Mouse (Mus musculus): ENCODE measurements around the gene Lrba. TPM values are rescaled to one million over a fixed set of nuclear protein-coding genes. Genes with fewer than 3 reads are reported as not detected.

Gene Lrba
- total and polyA plus RNA-seq, 3 experiments, result 12.3 to 22.6 (median 13.8) TPM

GRCm38 (mm10) chr3:86386246-86386645, 161.8 kb downstream of the Lrba start:
- no peaks in the 10 kb centered on the region for H3K36me3 ChIP-seq (replicated peaks in 1 of 2; ENCODE audit: control insufficient read depth in 1 of 2, insufficient read depth in 1 of 2, low read length in 1 of 2)
- no peaks in the 10 kb centered on the region for H3K27me3 ChIP-seq (replicated peaks)
- in situ Hi-C loops (cut with MboI; ENCODE audit: low pct_ligation_motif_present, low pct_unique_long_range_greater_than_20kb, low sequenced_read_pairs), result no loop called here
- dilution Hi-C loops (cut with MboI; ENCODE audit: extremely low pct_ligation_motif_present, extremely low pct_unique_long_range_greater_than_20kb, low sequenced_read_pairs), result no loop called here
- peaks cover 2 to 6% of the 10 kb centered on the region in 2 experiments; a peak in 3 of 4 replicates for H3K4me1 ChIP-seq (ENCODE audit: control insufficient read depth in 1 of 2, insufficient read depth in 2 of 2)
- H3K4me2 ChIP-seq (ENCODE audit: insufficient read depth, low read depth, poor library complexity, severe bottlenecking), result no peak overlapping the region
- H3K9ac ChIP-seq (ENCODE audit: insufficient read depth, low read depth), result no peak overlapping the region
- no peak overlapping the region for H3K4me3 ChIP-seq (replicated peaks in 1 of 3; ENCODE audit: low read depth in 2 of 3, low read length in 2 of 3, poor library complexity in 1 of 3)
- H3K79me2 ChIP-seq (replicated peaks; ENCODE audit: control insufficient read depth, extremely low read depth, insufficient read depth, poor library complexity, severe bottlenecking), result no peaks in the 10 kb centered on the region
- no peak for DNase-seq (ENCODE audit: extremely low read depth)
- H3K9me3 ChIP-seq (replicated peaks; ENCODE audit: low read length), result no peaks in the 10 kb centered on the region
- TF ChIP-seq MYC (IDR thresholded peaks at IDR 0.05; ENCODE audit: low read depth, low read length), result no peak
- no peak for TF ChIP-seq KAT2A (IDR thresholded peaks at IDR 0.05; ENCODE audit: insufficient replicate concordance, low read length)
- TF ChIP-seq USF2 (conservative IDR thresholded peaks at IDR 0.05; ENCODE audit: low read depth, low read length), result no peak
- TF ChIP-seq POLR2A (IDR thresholded peaks at IDR 0.05; ENCODE audit: low read depth, low read length), result no peak
- TF ChIP-seq MEF2A (IDR thresholded peaks at IDR 0.05; ENCODE audit: borderline replicate concordance, low read depth, low read length), result no peak
- no peak for TF ChIP-seq PAX5 (IDR thresholded peaks at IDR 0.05; ENCODE audit: low read length)
- no peak for TF ChIP-seq MXI1 (IDR thresholded peaks at IDR 0.05; ENCODE audit: low read depth, low read length)
- TF ChIP-seq ZNF384 (IDR thresholded peaks at IDR 0.05; ENCODE audit: low read depth, low read length), result no peak
- no peak for TF ChIP-seq E2F4 (IDR thresholded peaks at IDR 0.05; ENCODE audit: insufficient replicate concordance, low read depth, low read length)
- no peak for TF ChIP-seq HCFC1 (IDR thresholded peaks at IDR 0.05; ENCODE audit: low read depth, low read length)
- no peak for TF ChIP-seq JUN (IDR thresholded peaks at IDR 0.05; ENCODE audit: insufficient read depth, low read depth, low read length)
- no peak for TF ChIP-seq MAZ (IDR thresholded peaks at IDR 0.05; ENCODE audit: low read depth, low read length)
- no peak overlapping the region for H3K27ac ChIP-seq (ENCODE audit: insufficient read depth, low read depth)

GRCm38 (mm10) chr3:86423828-86424227, 199.3 kb downstream of the Lrba start:
- no peaks in the 10 kb centered on the region for H3K79me2 ChIP-seq (replicated peaks; ENCODE audit: control insufficient read depth, extremely low read depth, insufficient read depth, poor library complexity, severe bottlenecking)
- H3K36me3 ChIP-seq (replicated peaks in 1 of 2; ENCODE audit: control insufficient read depth in 1 of 2, insufficient read depth in 1 of 2, low read length in 1 of 2), result no peaks in the 10 kb centered on the region
- H3K27me3 ChIP-seq (replicated peaks), result no peaks in the 10 kb centered on the region
- H3K27ac ChIP-seq (ENCODE audit: insufficient read depth, low read depth), result no peak overlapping the region
- in situ Hi-C loops (cut with MboI; ENCODE audit: low pct_ligation_motif_present, low pct_unique_long_range_greater_than_20kb, low sequenced_read_pairs), result no loop called here
- TF ChIP-seq MAZ (IDR thresholded peaks at IDR 0.05; ENCODE audit: low read depth, low read length) (no peak), UBTF (IDR thresholded peaks at IDR 0.05; ENCODE audit: low read depth, low read length) (no peak), SMC3 (IDR thresholded peaks at IDR 0.05; ENCODE audit: low read depth, low read length) (no peak), EP300 (IDR thresholded peaks at IDR 0.05; ENCODE audit: low read length) (no peak), MEF2A (IDR thresholded peaks at IDR 0.05; ENCODE audit: borderline replicate concordance, low read depth, low read length) (no peak), RAD21 (IDR thresholded peaks at IDR 0.05; ENCODE audit: low read depth, low read length) (no peak), MAFK (IDR thresholded peaks at IDR 0.05; ENCODE audit: insufficient replicate concordance, low read length) (no peak), NELFE (IDR thresholded peaks at IDR 0.05; ENCODE audit: low read depth, low read length) (no peak), BHLHE40 (IDR thresholded peaks at IDR 0.05; ENCODE audit: low read depth, low read length) (no peak), MXI1 (IDR thresholded peaks at IDR 0.05; ENCODE audit: low read depth, low read length) (no peak), RCOR1 (conservative IDR thresholded peaks at IDR 0.05; ENCODE audit: low read depth, low read length) (no peak), HCFC1 (IDR thresholded peaks at IDR 0.05; ENCODE audit: low read depth, low read length) (no peak)
- no peak overlapping the region for H3K4me2 ChIP-seq (ENCODE audit: insufficient read depth, low read depth, poor library complexity, severe bottlenecking)
- H3K4me1 ChIP-seq (ENCODE audit: control insufficient read depth in 1 of 2, insufficient read depth in 2 of 2), result no peaks in the 10 kb centered on the region; a peak in 1 of 4 replicates
- DNase-seq (ENCODE audit: extremely low read depth), result no peak
- no peaks in the 10 kb centered on the region for H3K9me3 ChIP-seq (replicated peaks; ENCODE audit: low read length)
- no peak overlapping the region for H3K9ac ChIP-seq (ENCODE audit: insufficient read depth, low read depth)
- dilution Hi-C loops (cut with MboI; ENCODE audit: extremely low pct_ligation_motif_present, extremely low pct_unique_long_range_greater_than_20kb, low sequenced_read_pairs), result no loop called here
- no peak overlapping the region for H3K4me3 ChIP-seq (replicated peaks in 1 of 3; ENCODE audit: low read depth in 2 of 3, low read length in 2 of 3, poor library complexity in 1 of 3)

All from CH12.LX (cell line).